Mouse (Mus musculus) lung, adult 10 weeks (tissue): Measurements from ENCODE around the gene 1810024B03Rik. TPM values are rescaled to one million over a fixed set of nuclear protein-coding genes. Genes with fewer than 3 reads are reported as not detected.

Experiments used
- polyA plus RNA-seq: library from polyadenylated mRNA; stranded (reverse); fragments of 350-450 nt; fragmentation: Illumina TruSeq; extraction: RNeasy Lipid Tissue Mini Kit (QIAGEN cat#74804); gene quantifications from one replicate; pipeline ENCODE4 v1.2.3, GENCODE M21; 2014; ENCODE audit warnings: low read depth, low replicate concordance; ENCODE audit not compliant: insufficient read depth

The 1810024B03Rik gene
- 1.3 TPM for polyA plus RNA-seq

GRCm38 (mm10) chr2:127207547-127208451 lies at the start of gene 1810024B03Rik, which contains the start of gene Snrnp200:
TSS of gene 1810024B03Rik (minus strand) at chr2:127208280.
TSS of gene Snrnp200 (plus strand) at chr2:127208386.

GRCm38 (mm10) chr2:127247592-127248333 lies 39.7 kb upstream of the 1810024B03Rik start, which contains the start of the genes Ciao1 and Tmem127:
TSS of gene Ciao1 (minus strand) at chr2:127247816.
TSS of gene Tmem127 (plus strand) at chr2:127247908.

GRCm38 (mm10) chr2:127143158-127144063 lies 64.7 kb downstream of the 1810024B03Rik start, which contains the start of gene Itpripl1:
TSS of gene Itpripl1 (minus strand) at chr2:127143442.

Other genes with a start within 250 kb of the 1810024B03Rik start
- gene Ap4e1, start 199.6 kb downstream of the 1810024B03Rik start, polyA plus RNA-seq = 2.2 TPM
- gene Blvra, start 137.6 kb downstream of the 1810024B03Rik start, polyA plus RNA-seq = 29.1 TPM
- gene Ncaph, start 74.3 kb downstream of the 1810024B03Rik start, polyA plus RNA-seq = 3.5 TPM
- 7.6 TPM for gene Itpripl1, start 64.8 kb downstream of the 1810024B03Rik start, polyA plus RNA-seq
- gene Snrnp200, start 106 bp upstream of the 1810024B03Rik start, polyA plus RNA-seq = 23.3 TPM
- gene Ciao1, start 39.5 kb upstream of the 1810024B03Rik start, polyA plus RNA-seq = 56.5 TPM
- 22.1 TPM for gene Tmem127, start 39.6 kb upstream of the 1810024B03Rik start, polyA plus RNA-seq
- gene Stard7, start 61.9 kb upstream of the 1810024B03Rik start, polyA plus RNA-seq = 27.9 TPM
- gene Dusp2, start 127.9 kb upstream of the 1810024B03Rik start, polyA plus RNA-seq = 5.6 TPM
- not detected for gene Astl, start 130.4 kb upstream of the 1810024B03Rik start, polyA plus RNA-seq
- 0.08 TPM for gene Adra2b, start 154.9 kb upstream of the 1810024B03Rik start, polyA plus RNA-seq
- not detected for gene Gpat2, start 216.9 kb upstream of the 1810024B03Rik start, polyA plus RNA-seq
- gene Fahd2a, start 236.3 kb upstream of the 1810024B03Rik start, polyA plus RNA-seq = 16.4 TPM